Mouse (Mus musculus): ENCODE results near the gene Mllt10. TPM values are rescaled to one million over a fixed set of nuclear protein-coding genes. Genes with fewer than 3 reads are reported as not detected.
A peak's percentile ranks its signal among the peaks of the same experiment; 100 is the strongest.

Mllt10 gene
- polyA plus RNA-seq, 1 experiment from 2014 or later, result 61.9 TPM

DNA sequence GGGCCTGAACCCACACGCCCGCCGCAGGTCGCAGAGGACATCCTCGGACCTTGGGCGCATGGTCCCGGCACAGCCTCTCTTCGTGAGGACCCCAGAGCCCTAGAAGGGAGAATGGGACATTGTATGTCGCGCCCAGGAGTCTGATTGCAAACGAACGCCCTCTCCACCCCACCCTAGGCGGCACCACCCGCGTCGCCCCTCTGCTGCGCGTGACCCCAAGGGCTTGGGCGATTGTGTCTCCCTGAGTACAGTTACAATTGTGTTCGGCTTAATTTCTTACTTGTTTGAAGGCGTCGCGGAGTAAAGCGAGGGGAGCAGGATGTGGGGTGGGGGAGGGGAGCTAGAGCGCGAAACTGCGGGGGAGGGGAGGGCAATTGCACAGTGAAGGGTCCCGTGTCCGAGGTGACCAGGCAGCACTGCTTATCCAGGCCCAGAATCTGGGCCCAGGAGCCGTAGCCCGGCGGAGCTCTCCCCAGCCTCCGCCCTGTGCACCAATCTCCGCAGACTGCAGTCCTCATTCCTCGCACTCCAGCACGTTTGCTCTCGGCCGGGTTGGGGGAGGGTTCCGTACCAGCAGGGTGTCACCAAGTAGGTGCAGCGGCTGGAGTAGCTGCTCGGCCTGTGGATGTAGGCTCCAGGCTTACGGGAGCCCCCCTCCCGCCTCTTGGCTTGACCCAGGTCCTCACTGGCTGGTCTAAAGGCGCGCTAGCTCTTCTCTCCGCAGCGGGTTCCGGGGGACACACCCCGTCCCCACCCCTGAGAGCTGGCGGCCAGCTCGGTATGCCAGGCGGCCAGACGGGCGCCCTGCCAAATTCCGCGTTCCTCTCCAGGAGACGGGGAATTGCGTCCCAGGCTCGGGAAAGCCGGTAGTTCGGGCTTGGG is 26.7 kb upstream of the Mllt10 start:
- peak; percentile 73 for ATAC-seq (replicated peaks)
- H3K4me1 ChIP-seq, result peaks cover 59% of the 10 kb centered on the region
- peak overlapping the region; percentile 94 for H3K9ac ChIP-seq (replicated peaks)
- H3K27me3 ChIP-seq, result no peaks in the 10 kb centered on the region
- peak overlapping the region; percentile 99 for H3K4me2 ChIP-seq (replicated peaks)
- peak overlapping the region; percentile 78 for H3K4me3 ChIP-seq
- no peaks in the 10 kb centered on the region for H3K36me3 ChIP-seq
- H3K9me3 ChIP-seq, result no peaks in the 10 kb centered on the region
- peak overlapping the region; percentile 98 for H3K27ac ChIP-seq (replicated peaks)
- WGBS, result under 1% methylated on average over 61 of the region's 61 CpGs

DNA sequence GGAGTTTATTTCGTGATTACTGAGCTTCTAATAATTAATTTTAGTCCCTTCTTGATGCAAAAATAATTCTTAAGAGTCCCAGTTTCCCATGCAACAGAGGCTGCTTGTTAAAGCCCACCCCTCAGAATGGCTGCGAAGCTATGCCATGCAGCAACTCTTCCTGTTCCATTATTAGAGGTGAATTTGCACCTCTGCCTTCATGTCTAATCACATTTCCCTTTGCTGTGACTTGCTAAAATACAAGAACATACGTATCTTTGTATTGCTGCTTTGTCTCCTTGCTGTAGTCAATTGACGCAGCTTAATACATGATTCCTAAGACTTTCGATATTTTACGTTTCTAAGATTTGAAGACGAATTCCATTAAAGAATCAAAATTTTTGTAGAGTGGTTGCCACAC is 25.4 kb upstream of the Mllt10 start:
- Histone ChIP-seq H3K4me2 (replicated peaks) (peak overlapping the region; percentile 18; the same call in 1 of the 2 replicates), H3K9ac (replicated peaks) (no peak overlapping the region), H3K27ac (replicated peaks) (no peak overlapping the region), H3K9me3 (no peaks in the 10 kb centered on the region), H3K27me3 (no peaks in the 10 kb centered on the region), H3K4me3 (no peak overlapping the region), H3K36me3 (no peaks in the 10 kb centered on the region), H3K4me1 (peaks cover 65% of the 10 kb centered on the region)
- 39% methylated on average over 7 of the region's 7 CpGs for WGBS
- ATAC-seq (replicated peaks), result no peak

DNA sequence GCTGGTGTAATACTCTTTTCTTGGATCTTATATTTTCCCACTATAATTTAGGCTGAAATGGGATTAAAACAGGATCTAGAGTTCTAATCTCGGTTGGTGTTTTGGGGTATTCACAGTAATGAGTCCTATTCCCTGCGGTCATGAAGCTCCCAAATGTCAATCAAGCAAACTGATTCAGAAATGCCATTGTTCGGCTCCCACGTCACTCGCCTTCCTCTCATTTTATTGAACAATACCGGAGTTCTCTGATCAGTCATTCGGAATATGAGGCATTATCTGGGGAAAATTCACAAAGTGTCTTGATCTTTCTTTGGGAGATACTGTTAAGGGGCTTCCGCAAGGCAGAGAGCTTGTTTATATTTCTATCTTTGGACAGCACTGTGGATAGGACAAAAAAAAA is 24.5 kb upstream of the Mllt10 start:
- no peak for ATAC-seq (replicated peaks)
- no peaks in the 10 kb centered on the region for H3K27me3 ChIP-seq
- no peak overlapping the region for H3K27ac ChIP-seq (replicated peaks)
- 16% methylated on average over 8 of the region's 8 CpGs for WGBS
- no peaks in the 10 kb centered on the region for H3K9me3 ChIP-seq
- H3K4me1 ChIP-seq, result peaks cover 59% of the 10 kb centered on the region
- H3K4me2 ChIP-seq (replicated peaks), result peak overlapping the region; percentile 72
- no peak overlapping the region for H3K9ac ChIP-seq (replicated peaks)
- no peak overlapping the region for H3K4me3 ChIP-seq
- no peaks in the 10 kb centered on the region for H3K36me3 ChIP-seq

DNA sequence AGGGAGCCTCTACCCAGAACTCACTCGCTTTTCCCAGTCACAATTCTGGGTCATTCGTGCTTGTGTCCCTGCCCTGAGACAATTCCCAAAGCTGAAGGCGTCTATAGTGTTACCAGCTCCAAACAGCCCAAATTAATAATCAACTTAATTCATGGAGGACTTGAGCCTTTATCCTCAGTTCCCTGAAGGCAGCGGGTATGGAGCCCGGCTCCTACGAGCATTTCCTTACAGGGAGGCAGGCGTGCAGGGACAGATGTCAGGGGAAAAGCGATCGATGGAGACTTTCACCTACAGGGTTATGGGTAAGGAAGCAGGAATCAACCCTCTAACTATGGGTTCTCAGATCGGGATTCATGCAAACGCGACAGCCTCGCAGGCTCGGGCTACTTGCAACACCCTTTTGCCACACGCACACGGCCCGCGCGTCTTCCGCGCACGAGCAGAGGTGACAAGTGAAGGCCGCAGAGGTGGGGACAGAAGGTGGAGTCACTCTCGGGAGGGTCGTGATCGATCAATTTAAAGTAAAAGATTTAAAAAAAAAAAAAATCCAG is 23.7 kb upstream of the Mllt10 start:
- ATAC-seq (replicated peaks), result no peak
- no peaks in the 10 kb centered on the region for H3K27me3 ChIP-seq
- WGBS, result 2% methylated on average over 26 of the region's 26 CpGs
- H3K4me1 ChIP-seq, result peaks cover 52% of the 10 kb centered on the region
- peak overlapping the region; percentile 55 for H3K9ac ChIP-seq (replicated peaks)
- H3K36me3 ChIP-seq, result no peaks in the 10 kb centered on the region
- H3K4me2 ChIP-seq (replicated peaks), result peak overlapping the region; percentile 72
- H3K4me3 ChIP-seq, result peak overlapping the region; percentile 33
- no peak overlapping the region for H3K27ac ChIP-seq (replicated peaks)
- H3K9me3 ChIP-seq, result no peaks in the 10 kb centered on the region

GRCm38 (mm10) chr2:18031831-18032537 is 23.1 kb upstream of the Mllt10 start:
- H3K9ac ChIP-seq (replicated peaks), result peak overlapping the region; percentile 55
- no peaks in the 10 kb centered on the region for H3K27me3 ChIP-seq
- ATAC-seq (replicated peaks), result no peak
- peaks cover 45% of the 10 kb centered on the region for H3K4me1 ChIP-seq
- no peak overlapping the region for H3K27ac ChIP-seq (replicated peaks)
- no peaks in the 10 kb centered on the region for H3K36me3 ChIP-seq
- H3K9me3 ChIP-seq, result no peaks in the 10 kb centered on the region
- peak overlapping the region; percentile 72 for H3K4me2 ChIP-seq (replicated peaks)
- peak overlapping the region; percentile 33 for H3K4me3 ChIP-seq
- WGBS, result 2% methylated on average over 33 of the region's 34 CpGs

DNA sequence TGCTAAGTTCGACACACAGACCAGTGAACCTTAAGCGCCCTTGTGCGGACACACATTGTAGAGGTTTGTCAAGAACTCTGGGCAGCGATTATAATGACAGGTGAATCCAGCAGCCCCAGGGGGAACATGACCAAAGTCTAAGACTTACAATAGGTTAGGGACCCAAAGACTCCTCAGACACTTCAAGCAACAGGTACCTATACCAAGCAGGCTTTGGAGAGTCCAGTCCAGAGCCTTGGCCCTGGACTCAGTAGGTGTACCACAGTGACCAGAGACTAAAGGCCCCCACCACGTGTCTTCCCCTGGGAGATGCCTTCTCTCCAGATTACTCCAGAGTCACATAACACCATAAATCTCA is 22.5 kb upstream of the Mllt10 start:
- peaks cover 42% of the 10 kb centered on the region for H3K4me1 ChIP-seq
- ATAC-seq (replicated peaks), result no peak
- H3K4me2 ChIP-seq (replicated peaks), result peak overlapping the region; percentile 8; the same call in 1 of the 2 replicates

DNA sequence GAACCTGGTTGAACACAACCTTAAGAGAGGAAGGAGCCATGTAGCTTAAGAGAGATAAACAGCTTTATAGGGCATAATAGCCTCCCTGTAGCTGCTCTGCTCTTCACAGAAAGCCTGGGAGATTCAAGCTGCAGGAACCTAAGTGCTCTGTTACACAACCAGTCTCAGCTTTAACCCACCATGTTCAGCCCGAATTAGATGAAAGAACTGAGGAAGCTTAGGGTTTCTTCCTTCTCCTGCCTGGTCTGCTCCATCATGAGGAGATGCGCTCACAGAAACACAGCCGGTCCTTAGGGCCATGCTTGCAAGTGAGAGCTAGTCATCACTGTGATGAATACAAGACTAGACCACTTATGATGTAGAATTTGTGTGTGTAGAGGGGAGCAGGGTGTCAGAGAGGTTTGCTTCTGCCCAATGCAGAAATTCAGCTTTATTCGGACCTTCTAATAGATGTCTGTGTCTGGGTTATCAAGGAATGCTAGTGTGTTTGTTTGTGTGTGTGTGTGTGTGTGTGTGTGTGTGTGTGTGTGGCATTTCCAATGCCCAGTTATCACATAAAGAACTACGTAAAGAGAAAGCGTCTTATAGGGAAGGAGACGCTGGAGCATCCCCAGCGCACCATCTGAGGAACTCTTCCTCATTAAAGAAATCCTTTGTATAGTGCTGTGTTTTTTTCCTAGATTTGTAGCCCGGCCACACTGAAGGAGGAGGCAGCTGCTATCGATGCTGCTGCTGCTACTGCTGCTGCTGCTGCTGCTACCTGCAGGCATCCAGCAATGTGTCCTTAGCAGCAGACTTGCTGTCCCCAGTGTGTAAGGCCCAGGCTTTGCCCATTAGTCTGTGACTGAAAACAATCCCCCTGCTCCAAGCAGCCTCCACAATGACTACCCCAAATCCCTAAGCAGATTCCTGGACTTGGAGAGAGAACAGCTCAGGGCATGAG is 21.6 kb upstream of the Mllt10 start:
- H3K27me3 ChIP-seq, result no peaks in the 10 kb centered on the region
- 27% methylated on average over 10 of the region's 10 CpGs for WGBS
- no peak overlapping the region; the same call in 1 of the 2 replicates for H3K4me3 ChIP-seq
- H3K36me3 ChIP-seq, result no peaks in the 10 kb centered on the region
- no peak for ATAC-seq (replicated peaks)
- peak overlapping the region; percentile 16; the same call in 1 of the 2 replicates for H3K4me2 ChIP-seq (replicated peaks)
- no peaks in the 10 kb centered on the region for H3K9me3 ChIP-seq
- H3K4me1 ChIP-seq, result peaks cover 43% of the 10 kb centered on the region
- 0 out of 2 replicates have a peak overlapping the region, but pooled peaks have one; percentile 9 for H3K9ac ChIP-seq (replicated peaks)
- no peak overlapping the region for H3K27ac ChIP-seq (replicated peaks)

More for the DNA sequence above, 22.5 kb upstream of the Mllt10 start:
- no peaks in the 10 kb centered on the region for H3K9me3 ChIP-seq
- no peak overlapping the region for H3K4me3 ChIP-seq
- H3K27me3 ChIP-seq, result no peaks in the 10 kb centered on the region
- whole genome bisulfite sequencing, result 40% methylated on average over 5 of the region's 5 CpGs
- no peak overlapping the region for H3K27ac ChIP-seq (replicated peaks)
- no peaks in the 10 kb centered on the region for H3K36me3 ChIP-seq
- no peak overlapping the region for H3K9ac ChIP-seq (replicated peaks)

GRCm38 (mm10) chr2:18034371-18035250 is 20.4 kb upstream of the Mllt10 start:
- no peak for ATAC-seq (replicated peaks)
- H3K4me1 ChIP-seq, result peaks cover 53% of the 10 kb centered on the region

GRCm38 (mm10) chr2:18037491-18037890 is 17.5 kb upstream of the Mllt10 start, which contains the start of gene A930004D18Rik:
A930004D18Rik (minus strand) TSS chr2:18037737.
- no peak within 1 kb of the TSS for H3K9ac ChIP-seq (replicated peaks)
- no peak for ATAC-seq (replicated peaks)
- H3K4me3 ChIP-seq, result no peak within 1 kb of the TSS
- 76% methylated on average over 2 of the region's 2 CpGs for WGBS
- no peak within 1 kb of the TSS for H3K4me2 ChIP-seq (replicated peaks)
- H3K27me3 ChIP-seq, result no peaks in the 10 kb centered on the region
- H3K27ac ChIP-seq (replicated peaks), result 0 out of 2 replicates have a peak within 1 kb of the TSS, but pooled peaks have one; percentile 88
- H3K36me3 ChIP-seq, result no peaks in the 10 kb centered on the region
- H3K4me1 ChIP-seq, result peaks cover 60% of the 10 kb centered on the region
- no peaks in the 10 kb centered on the region for H3K9me3 ChIP-seq

More at GRCm38 (mm10) chr2:18034371-18035250, 20.4 kb upstream of the Mllt10 start:
- Histone ChIP-seq H3K9me3 (no peaks in the 10 kb centered on the region), H3K9ac (replicated peaks) (no peak overlapping the region), H3K36me3 (no peaks in the 10 kb centered on the region), H3K27me3 (no peaks in the 10 kb centered on the region), H3K4me2 (replicated peaks) (no peak overlapping the region), H3K4me3 (no peak overlapping the region), H3K27ac (replicated peaks) (no peak overlapping the region)
- WGBS, result 37% methylated on average over 10 of the region's 10 CpGs

GRCm38 (mm10) chr2:18038141-18038752 is 16.8 kb upstream of the Mllt10 start:
- 45% methylated on average over 3 of the region's 3 CpGs for WGBS
- Histone ChIP-seq H3K27me3 (no peaks in the 10 kb centered on the region), H3K27ac (replicated peaks) (0 out of 2 replicates have a peak overlapping the region, but pooled peaks have one; percentile 88), H3K4me1 (peaks cover 60% of the 10 kb centered on the region), H3K9me3 (no peaks in the 10 kb centered on the region), H3K4me2 (replicated peaks) (no peak overlapping the region), H3K36me3 (no peaks in the 10 kb centered on the region), H3K9ac (replicated peaks) (no peak overlapping the region), H3K4me3 (no peak overlapping the region)
- ATAC-seq (replicated peaks), result no peak
